Mouse (Mus musculus): Measurements from ENCODE around the gene Cplx3. TPM values are rescaled to one million over a fixed set of nuclear protein-coding genes. Genes with fewer than 3 reads are reported as not detected.

The Cplx3 gene
- polyA plus RNA-seq, 1 experiment from 2014 or later = not detected

GRCm38 (mm10) chr9:57610359-57610826 lies 4.3 kb upstream of the Cplx3 start:
- no peak overlapping the region for H3K9ac ChIP-seq (replicated peaks)
- H3K4me3 ChIP-seq (ENCODE audit: low read depth, low read length) = no peak overlapping the region
- no peak overlapping the region for H3K27ac ChIP-seq (ENCODE audit: low read depth)
- no peak for DNase-seq
- WGBS (ENCODE audit: insufficient replicate concordance) = 49% methylated on average over 3 of the region's 3 CpGs
- TF ChIP-seq EP300 (IDR thresholded peaks at IDR 0.05; ENCODE audit: low read depth) = no peak
- no peak for TF ChIP-seq CTCF (IDR thresholded peaks at IDR 0.05; ENCODE audit: low read depth)
- H3K4me2 ChIP-seq (ENCODE audit: low read depth, low read length) = no peak overlapping the region
- H3K27me3 ChIP-seq (ENCODE audit: insufficient read depth, low read length) = peaks cover 29% of the 10 kb centered on the region; the same call in 1 of the 2 replicates
- H3K36me3 ChIP-seq (replicated peaks; ENCODE audit: insufficient read depth, low read length) = no peaks in the 10 kb centered on the region
- no peaks in the 10 kb centered on the region for H3K9me3 ChIP-seq (ENCODE audit: low read length)
- ATAC-seq = no peak
- H3K4me1 ChIP-seq (ENCODE audit: insufficient read depth) = peaks cover 5% of the 10 kb centered on the region; the same call in 1 of the 2 replicates

GRCm38 (mm10) chr9:57609803-57610202 lies 3.7 kb upstream of the Cplx3 start:
- no peak overlapping the region for H3K27ac ChIP-seq (ENCODE audit: low read depth)
- H3K4me2 ChIP-seq (ENCODE audit: low read depth, low read length) = no peak overlapping the region
- TF ChIP-seq CTCF (IDR thresholded peaks at IDR 0.05; ENCODE audit: low read depth) (no peak), EP300 (IDR thresholded peaks at IDR 0.05; ENCODE audit: low read depth) (no peak)
- 53% methylated on average over 3 of the region's 3 CpGs for WGBS (ENCODE audit: insufficient replicate concordance)
- peaks cover 28% of the 10 kb centered on the region; the same call in 1 of the 2 replicates for H3K27me3 ChIP-seq (ENCODE audit: insufficient read depth, low read length)
- H3K9me3 ChIP-seq (ENCODE audit: low read length) = no peaks in the 10 kb centered on the region
- H3K36me3 ChIP-seq (replicated peaks; ENCODE audit: insufficient read depth, low read length) = no peaks in the 10 kb centered on the region
- peaks cover 5% of the 10 kb centered on the region; the same call in 1 of the 2 replicates for H3K4me1 ChIP-seq (ENCODE audit: insufficient read depth)
- H3K9ac ChIP-seq (replicated peaks) = no peak overlapping the region
- no peak for DNase-seq
- H3K4me3 ChIP-seq (ENCODE audit: low read depth, low read length) = no peak overlapping the region
- no peak for ATAC-seq

GRCm38 (mm10) chr9:57605503-57605902 lies 578 bp downstream of the Cplx3 start:
- Histone ChIP-seq H3K27me3 (ENCODE audit: insufficient read depth, low read length) (peaks cover 34% of the 10 kb centered on the region), H3K4me3 (ENCODE audit: low read depth, low read length) (no peak overlapping the region), H3K36me3 (replicated peaks; ENCODE audit: insufficient read depth, low read length) (no peaks in the 10 kb centered on the region), H3K4me1 (ENCODE audit: insufficient read depth) (peaks cover 5% of the 10 kb centered on the region; the same call in 1 of the 2 replicates), H3K9ac (replicated peaks) (no peak overlapping the region), H3K4me2 (ENCODE audit: low read depth, low read length) (no peak overlapping the region), H3K9me3 (ENCODE audit: low read length) (no peaks in the 10 kb centered on the region), H3K27ac (ENCODE audit: low read depth) (no peak overlapping the region)
- ATAC-seq (no peak), DNase-seq (no peak)
- TF ChIP-seq CTCF (IDR thresholded peaks at IDR 0.05; ENCODE audit: low read depth) (no peak), EP300 (IDR thresholded peaks at IDR 0.05; ENCODE audit: low read depth) (no peak)
- WGBS (ENCODE audit: insufficient replicate concordance) = 24% methylated on average over 9 of the region's 9 CpGs

GRCm38 (mm10) chr9:57604875-57605274 lies 1.2 kb downstream of the Cplx3 start:
- 75% methylated on average over 4 of the region's 4 CpGs for WGBS (ENCODE audit: insufficient replicate concordance)
- DNase-seq = no peak
- TF ChIP-seq EP300 (IDR thresholded peaks at IDR 0.05; ENCODE audit: low read depth) (no peak), CTCF (IDR thresholded peaks at IDR 0.05; ENCODE audit: low read depth) (no peak)
- H3K27me3 ChIP-seq (ENCODE audit: insufficient read depth, low read length) = peaks cover 34% of the 10 kb centered on the region
- H3K9ac ChIP-seq (replicated peaks) = no peak overlapping the region
- H3K4me1 ChIP-seq (ENCODE audit: insufficient read depth) = peaks cover 5% of the 10 kb centered on the region; the same call in 1 of the 2 replicates
- no peak overlapping the region for H3K4me3 ChIP-seq (ENCODE audit: low read depth, low read length)
- H3K9me3 ChIP-seq (ENCODE audit: low read length) = no peaks in the 10 kb centered on the region
- no peaks in the 10 kb centered on the region for H3K36me3 ChIP-seq (replicated peaks; ENCODE audit: insufficient read depth, low read length)
- H3K27ac ChIP-seq (ENCODE audit: low read depth) = no peak overlapping the region
- H3K4me2 ChIP-seq (ENCODE audit: low read depth, low read length) = no peak overlapping the region
- no peak for ATAC-seq

GRCm38 (mm10) chr9:57602098-57602497 lies 4.0 kb downstream of the Cplx3 start:
- 60% methylated on average over 8 of the region's 8 CpGs for WGBS (ENCODE audit: insufficient replicate concordance)
- peaks cover 22% of the 10 kb centered on the region for H3K27me3 ChIP-seq (ENCODE audit: insufficient read depth, low read length)
- no peaks in the 10 kb centered on the region for H3K36me3 ChIP-seq (replicated peaks; ENCODE audit: insufficient read depth, low read length)
- H3K4me1 ChIP-seq (ENCODE audit: insufficient read depth) = peaks cover 5% of the 10 kb centered on the region; the same call in 1 of the 2 replicates
- DNase-seq (no peak), ATAC-seq (no peak)
- no peak overlapping the region for H3K4me2 ChIP-seq (ENCODE audit: low read depth, low read length)
- H3K4me3 ChIP-seq (ENCODE audit: low read depth, low read length) = no peak overlapping the region
- H3K27ac ChIP-seq (ENCODE audit: low read depth) = no peak overlapping the region
- no peak overlapping the region for H3K9ac ChIP-seq (replicated peaks)
- TF ChIP-seq EP300 (IDR thresholded peaks at IDR 0.05; ENCODE audit: low read depth) (no peak), CTCF (IDR thresholded peaks at IDR 0.05; ENCODE audit: low read depth) (no peak)
- no peaks in the 10 kb centered on the region for H3K9me3 ChIP-seq (ENCODE audit: low read length)

GRCm38 (mm10) chr9:57601353-57601706 lies 4.8 kb downstream of the Cplx3 start:
- Histone ChIP-seq H3K4me1 (ENCODE audit: insufficient read depth) (peaks cover 2% of the 10 kb centered on the region; the same call in 1 of the 2 replicates), H3K27ac (ENCODE audit: low read depth) (no peak overlapping the region), H3K36me3 (replicated peaks; ENCODE audit: insufficient read depth, low read length) (no peaks in the 10 kb centered on the region), H3K4me3 (ENCODE audit: low read depth, low read length) (no peak overlapping the region), H3K9me3 (ENCODE audit: low read length) (no peaks in the 10 kb centered on the region), H3K4me2 (ENCODE audit: low read depth, low read length) (no peak overlapping the region), H3K27me3 (ENCODE audit: insufficient read depth, low read length) (peaks cover 15% of the 10 kb centered on the region), H3K9ac (replicated peaks) (no peak overlapping the region)
- ATAC-seq (no peak), DNase-seq (no peak)
- WGBS (ENCODE audit: insufficient replicate concordance) = 46% methylated on average over 2 of the region's 2 CpGs
- TF ChIP-seq CTCF (IDR thresholded peaks at IDR 0.05; ENCODE audit: low read depth) (no peak), EP300 (IDR thresholded peaks at IDR 0.05; ENCODE audit: low read depth) (no peak)
